ENCODE assay signal across 15 mouse cellular contexts in the genomic region with DNA sequence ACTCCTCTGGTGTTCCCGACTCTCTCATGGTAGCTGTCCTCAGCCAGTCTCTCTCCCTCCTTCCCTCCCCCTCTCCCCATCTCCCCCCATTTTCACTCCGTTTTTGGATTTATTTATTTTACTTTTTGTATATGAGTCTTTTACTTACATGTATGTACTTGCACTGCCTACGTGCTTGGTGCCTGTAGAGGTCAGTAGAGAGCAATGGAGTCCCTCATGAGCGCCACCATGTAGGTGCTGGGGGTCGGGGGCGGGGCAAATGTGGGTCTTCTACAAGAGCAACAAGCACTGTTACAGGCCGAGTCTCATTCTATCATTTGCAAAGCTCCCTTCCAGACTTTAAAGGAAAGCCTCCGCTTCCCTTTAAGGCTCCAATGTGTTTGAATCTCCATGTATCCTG.
A peak's percentile ranks its signal among the peaks of the same experiment; 100 is the strongest.
DNase-seq lines count a peak whose midpoint lies in the region; ATAC-seq and TF ChIP-seq lines count a peak whose summit lies in the region.
"Had no signal": no experiment of that assay in that cellular context is flagged by ENCODE, and none has a peak within 500 bp of the region (broad histone marks: within the 10 kb centered on the region; RNA-seq: fewer than 3 reads in every experiment).

No protein-coding gene starts in this region.

- CTCF ChIA-PET in Patski (lab: Charles Lee) = no interaction called here

- no peak overlapping the region for H3K9ac ChIP-seq in lung, embryonic 14.5 days
- H3K9ac ChIP-seq: hindbrain, embryonic 15.5 days; neural tube, embryonic 12.5 days had no signal

- POLR2A ChIA-PET in Patski (lab: Charles Lee) = no interaction called here

- no peak overlapping the region for H3K27ac ChIP-seq in lung, embryonic 14.5 days (ENCODE audit: low read depth)
- no peak overlapping the region for H3K27ac ChIP-seq in hindbrain, embryonic 10.5 days
- H3K27ac ChIP-seq: hindbrain, embryonic 15.5 days; macrophage; neural tube, embryonic 12.5 days had no signal

- no peak overlapping the region for H3K4me2 ChIP-seq in lung, embryonic 14.5 days
- H3K4me2 ChIP-seq: hindbrain, embryonic 15.5 days; neural tube, embryonic 12.5 days had no signal

- H3K4me1 ChIP-seq in lung, embryonic 14.5 days (ENCODE audit: insufficient read depth) = no peaks in the 10 kb centered on the region
- H3K4me1 ChIP-seq in hindbrain, embryonic 10.5 days (replicated peaks) = no peaks in the 10 kb centered on the region
- H3K4me1 ChIP-seq: hindbrain, embryonic 15.5 days; neural tube, embryonic 12.5 days had no signal

- peak; percentile 32 for DNase-seq in embryo, embryonic 10 days (ENCODE audit: low spot score)
- no peak for DNase-seq in embryo, embryonic 9.5 days (ENCODE audit: extremely low spot score)
- peak; percentile 39 for DNase-seq in lung, embryonic 14.5 days
- DNase-seq in lung, adult 18-20 months = no peak
- DNase-seq in Patski (ENCODE audit: low read depth, low spot score) = peak; percentile 6
- DNase-seq in thymus, adult 18-20 months = no peak
- DNase-seq in hindbrain, embryonic 10.5 days (ENCODE audit: low spot score) = no peak
- DNase-seq: adrenal gland, postnatal 14 days; cerebellum, adult 9-11 months; gastrocnemius, postnatal 14 days; layer of hippocampus, postnatal 36 days had no signal

- H3K9me3 ChIP-seq in lung, embryonic 14.5 days (ENCODE audit: low read depth, low read length) = no peaks in the 10 kb centered on the region
- no peaks in the 10 kb centered on the region for H3K9me3 ChIP-seq in hindbrain, embryonic 10.5 days
- H3K9me3 ChIP-seq: hindbrain, embryonic 15.5 days; neural tube, embryonic 12.5 days had no signal

- no peak overlapping the region for H3K4me3 ChIP-seq in lung, embryonic 14.5 days (ENCODE audit: low read depth, low read length)
- H3K4me3 ChIP-seq in hindbrain, embryonic 10.5 days = no peak overlapping the region
- H3K4me3 ChIP-seq: hindbrain, embryonic 15.5 days; neural tube, embryonic 12.5 days had no signal

- H3K36me3 ChIP-seq in lung, embryonic 14.5 days (ENCODE audit: insufficient read depth) = no peaks in the 10 kb centered on the region
- no peaks in the 10 kb centered on the region for H3K36me3 ChIP-seq in hindbrain, embryonic 10.5 days
- H3K36me3 ChIP-seq: hindbrain, embryonic 15.5 days; neural tube, embryonic 12.5 days had no signal

- TF ChIP-seq CTCF in lung, embryonic 14.5 days (IDR thresholded peaks at IDR 0.05; ENCODE audit: low read depth) = peak; percentile 37
- peak; percentile 41 for TF ChIP-seq CTCF in Patski (IDR thresholded peaks at IDR 0.05)

- 64% methylated on average over 8 of the region's 8 CpGs for WGBS in lung, embryonic 14.5 days
- 71% methylated on average over 8 of the region's 8 CpGs for WGBS in hindbrain, embryonic 10.5 days

- in situ Hi-C loops in Patski (cut with MboI; ENCODE audit: low pct_unique_long_range_greater_than_20kb) = no loop called here

- no peak for ATAC-seq in lung, embryonic 14.5 days (ENCODE audit: insufficient read depth)
- ATAC-seq in Patski = no peak
- peak; percentile 80 for ATAC-seq in megakaryocyte, adult 5-6 weeks (ENCODE audit: poor library complexity, severe bottlenecking)

- H3K27me3 ChIP-seq in lung, embryonic 14.5 days (ENCODE audit: insufficient read depth, low read length) = no peaks in the 10 kb centered on the region
- peaks cover 6% of the 10 kb centered on the region for H3K27me3 ChIP-seq in Patski
- no peaks in the 10 kb centered on the region for H3K27me3 ChIP-seq in hindbrain, embryonic 10.5 days (ENCODE audit: insufficient read depth, poor library complexity, severe bottlenecking)
- H3K27me3 ChIP-seq: hindbrain, embryonic 15.5 days; neural tube, embryonic 12.5 days had no signal

Comparison
In these comparisons a context has a peak if more than half of its experiments do, and no peak if none do; other contexts are left out.
1. DNase-seq: peak in embryo, embryonic 10 days (single experiment), lung, embryonic 14.5 days (single experiment) and Patski (single experiment); none in embryo, embryonic 9.5 days (single experiment), lung, adult 18-20 months (0 of 2), thymus, adult 18-20 months (0 of 2) and hindbrain, embryonic 10.5 days (single experiment).